In the genomic region with DNA sequence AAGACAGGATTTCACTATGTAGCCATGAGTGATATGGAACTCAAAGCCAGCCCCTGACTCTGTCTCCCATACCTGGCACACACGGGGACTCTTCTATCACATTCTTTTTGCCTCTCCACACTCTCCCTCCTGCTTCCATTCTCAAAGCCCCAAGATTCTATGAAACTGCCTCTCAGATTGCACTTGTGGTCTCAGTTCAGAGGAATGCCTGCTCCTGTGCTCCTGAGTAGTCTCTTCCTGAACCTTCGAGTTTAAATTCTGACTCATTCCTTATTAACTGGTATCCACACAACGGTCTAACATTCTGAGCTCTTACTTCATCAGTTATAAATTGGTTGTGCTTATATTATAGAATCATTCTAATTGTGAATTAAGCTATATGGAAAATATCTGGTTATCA, we compare ENCODE assay signal across 21 mouse cellular contexts.
"Had no signal": no experiment of that assay in that cellular context is flagged by ENCODE, and none has a peak within 500 bp of the region (broad histone marks: within the 10 kb centered on the region; RNA-seq: fewer than 3 reads in every experiment).

No protein-coding gene starts in this region.

- ATAC-seq: hindbrain, embryonic 16.5 days; intestine, embryonic 16.5 days had no signal

- H3K27me3 ChIP-seq: heart, embryonic 12.5 days; hindbrain, embryonic 12.5 days; kidney, embryonic 15.5 days; limb, embryonic 12.5 days; liver, embryonic 13.5 days had no signal

- DNase-seq: gastrocnemius, postnatal 14 days; gastrocnemius, postnatal 36 days; heart, adult 11 months; heart, postnatal 10 days; heart, postnatal 4 days; kidney, adult 11 months; kidney, adult 2 months; kidney, adult 9 months; kidney, postnatal 14 days; kidney, postnatal 36 days; layer of hippocampus, adult 9-11 months; layer of hippocampus, postnatal 36 days; left cerebral cortex, postnatal 4 days; liver; liver, embryonic 13.5 days had no signal
